Mouse (Mus musculus) cerebellum, adult 2 months (tissue): ENCODE data around the gene Cd180.

Experiments used
- CTCF ChIP-seq: fragments of 200-500 bp; IDR thresholded peaks from 2 replicates; pipeline ENCODE4 v1.5.1; 2011; ENCODE audit warnings: low read depth, mild to moderate bottlenecking, control low read depth, low read length, moderate library complexity, borderline replicate concordance; ENCODE audit not compliant: insufficient read depth
- POLR2A ChIP-seq: fragments of 200-500 bp; IDR thresholded peaks from 2 replicates; pipeline ENCODE4 v1.6.1; 2011; ENCODE audit warnings: low read length, control low read depth, borderline replicate concordance; ENCODE audit not compliant: insufficient read depth

- TF ChIP-seq POLR2A (no peak), CTCF (no peak)
Measured at GRCm38 (mm10) chr13:102728035-102728434, 34.7 kb downstream of the Cd180 start.
